Mouse (Mus musculus) stomach, embryonic 14.5 days (tissue): ENCODE data around the gene Cox5a. TPM values are rescaled to one million over a fixed set of nuclear protein-coding genes. Genes with fewer than 3 reads are reported as not detected.

Source experiments
- ATAC-seq: fragments of 200-750 bp; cut with Nextera tagmentation; 2 replicates; pipeline ENCODE4 v1.8.0; 2017; ENCODE audit warnings: low read depth, moderate TSS enrichment; ENCODE audit not compliant: insufficient number of reproducible peaks, insufficient read depth, low FRiP score
- H3K27ac ChIP-seq: fragments of 300-500 bp; sonication (generic); 2 replicates; pipeline ENCODE4 v1.5.1; 2014; ENCODE audit warnings: mild to moderate bottlenecking, low read length, moderate library complexity, mixed read lengths
- H3K27me3 ChIP-seq: fragments of 300-500 bp; sonication (generic); 2 replicates; pipeline ENCODE4 v1.6.1; 2014; ENCODE audit warnings: low read length, control low read depth, mixed read lengths; ENCODE audit not compliant: control insufficient read depth, insufficient read depth
- H3K36me3 ChIP-seq: fragments of 300-500 bp; sonication (generic); 2 replicates; pipeline ENCODE4 v1.6.1; 2014; ENCODE audit warnings: mild to moderate bottlenecking, control low read depth, low read length, moderate library complexity, mixed read lengths; ENCODE audit not compliant: control insufficient read depth, insufficient read depth
- H3K4me1 ChIP-seq: fragments of 300-500 bp; sonication (generic); 2 replicates; pipeline ENCODE4 v1.6.1; 2014; ENCODE audit warnings: low read length, control low read depth, mixed read lengths; ENCODE audit not compliant: control insufficient read depth, insufficient read depth
- H3K4me2 ChIP-seq: fragments of 300-500 bp; sonication (generic); replicated peaks from 2 replicates; pipeline ENCODE4 v1.6.1; 2014; ENCODE audit warnings: low read depth, low read length, control low read depth
- H3K4me3 ChIP-seq: fragments of 300-500 bp; sonication (generic); 2 replicates; pipeline ENCODE4 v1.5.1; 2014; ENCODE audit warnings: low read depth, low read length, control low read depth
- H3K9ac ChIP-seq: fragments of 300-500 bp; sonication (generic); replicated peaks from 2 replicates; pipeline ENCODE4 v1.6.1; 2014; ENCODE audit warnings: low read depth, mild to moderate bottlenecking, control low read depth, low read length, moderate library complexity, mixed read lengths
- H3K9me3 ChIP-seq: fragments of 300-500 bp; sonication (generic); 2 replicates; pipeline ENCODE4 v1.6.1; 2016; ENCODE audit warnings: low read depth, low read length, control low read depth; ENCODE audit not compliant: control insufficient read depth
- WGBS: fragments of 180-500 bp; shearing (Covaris S2); extraction: QIAGEN DNeasy Blood & Tissue Kit; methylation state at CpG from one replicate; pipeline ENCODE4 v1.1.7; 2014; 5-methylcytosine and 5-hydroxymethylcytosine counted together
- polyA plus RNA-seq: library from polyadenylated mRNA; unstranded; fragments of >200 nt; fragmentation: Nextera tagmentation; extraction: Ambion mirVana; gene quantifications from 2 replicates; pipeline ENCODE4 v1.2.1, GENCODE M21; 2014

Gene Cox5a
- polyA plus RNA-seq, 1 experiment from 2014 or later, result 525 TPM

GRCm38 (mm10) chr9:57574397-57574796 lies 53.3 kb downstream of the Cox5a start:
- Histone ChIP-seq H3K27me3 (no peaks in the 10 kb centered on the region), H3K9me3 (no peaks in the 10 kb centered on the region), H3K4me3 (no peak overlapping the region), H3K27ac (no peak overlapping the region), H3K4me2 (no peak overlapping the region), H3K4me1 (no peaks in the 10 kb centered on the region), H3K9ac (no peak overlapping the region), H3K36me3 (peaks cover 12% of the 10 kb centered on the region; the same call in 1 of the 2 replicates)
- ATAC-seq, result no peak

GRCm38 (mm10) chr9:57575577-57575976 lies 54.5 kb downstream of the Cox5a start:
- no peak overlapping the region for H3K9ac ChIP-seq
- WGBS, result 67% methylated on average over 3 of the region's 3 CpGs
- peaks cover 15% of the 10 kb centered on the region for H3K36me3 ChIP-seq
- H3K27ac ChIP-seq, result no peak overlapping the region
- no peaks in the 10 kb centered on the region for H3K4me1 ChIP-seq
- no peak overlapping the region for H3K4me3 ChIP-seq
- H3K9me3 ChIP-seq, result no peaks in the 10 kb centered on the region
- H3K4me2 ChIP-seq, result no peak overlapping the region
- ATAC-seq, result no peak
- H3K27me3 ChIP-seq, result no peaks in the 10 kb centered on the region

GRCm38 (mm10) chr9:57577144-57577849 lies 56.2 kb downstream of the Cox5a start:
- WGBS, result 87% methylated on average over 6 of the region's 6 CpGs
- no peak overlapping the region for H3K4me2 ChIP-seq
- H3K27me3 ChIP-seq, result no peaks in the 10 kb centered on the region
- no peak overlapping the region for H3K27ac ChIP-seq
- H3K4me3 ChIP-seq, result no peak overlapping the region
- H3K9me3 ChIP-seq, result no peaks in the 10 kb centered on the region
- no peak overlapping the region for H3K9ac ChIP-seq
- ATAC-seq, result no peak
- no peaks in the 10 kb centered on the region for H3K4me1 ChIP-seq
- H3K36me3 ChIP-seq, result peaks cover 24% of the 10 kb centered on the region

Other genes with a start within 250 kb of the Cox5a start
- 30.1 and 32.7 TPM in 2 replicates for gene Ppcdc, start 81.2 kb upstream of the Cox5a start, polyA plus RNA-seq
- gene Scamp5, start 53.2 kb upstream of the Cox5a start, polyA plus RNA-seq, result 17.9 and 20.0 TPM in 2 replicates
- gene Rpp25, start 17.2 kb upstream of the Cox5a start, polyA plus RNA-seq, result 3.8 and 4.8 TPM in 2 replicates
- gene Fam219b, start 16.3 kb downstream of the Cox5a start, polyA plus RNA-seq, result 22.5 and 23.6 TPM in 2 replicates
- gene Mpi, start 31.5 kb downstream of the Cox5a start, polyA plus RNA-seq, result 31.8 and 33.1 TPM in 2 replicates
- gene Scamp2, start 39.7 kb downstream of the Cox5a start, polyA plus RNA-seq, result 85.2 and 87.8 TPM in 2 replicates
- 14.4 and 15.3 TPM in 2 replicates for gene Ulk3, start 68.2 kb downstream of the Cox5a start, polyA plus RNA-seq
- gene Cplx3, start 85.0 kb downstream of the Cox5a start, polyA plus RNA-seq, result not detected in 2 replicates
- gene Lman1l, start 99.5 kb downstream of the Cox5a start, polyA plus RNA-seq, result not detected in 2 replicates
- 29.1 and 30.9 TPM in 2 replicates for gene Csk, start 132.4 kb downstream of the Cox5a start, polyA plus RNA-seq
- gene Cyp1a2, start 162.4 kb downstream of the Cox5a start, polyA plus RNA-seq, result not detected in 2 replicates
- gene Cyp1a1, start 166.7 kb downstream of the Cox5a start, polyA plus RNA-seq, result not detected in 2 replicates
- 22.8 and 23.1 TPM in 2 replicates for gene Edc3, start 187.3 kb downstream of the Cox5a start, polyA plus RNA-seq
- gene Clk3, start 244.6 kb downstream of the Cox5a start, polyA plus RNA-seq, result 66.0 and 73.1 TPM in 2 replicates